Mouse (Mus musculus): ENCODE measurements around the gene Pitx3. TPM values are rescaled to one million over a fixed set of nuclear protein-coding genes. Genes with fewer than 3 reads are reported as not detected.

The Pitx3 gene
- polyA plus RNA-seq, 1 experiment from 2014 or later, result 0.57 TPM

- Histone ChIP-seq H3K36me3 (ENCODE audit: control insufficient read depth, insufficient read depth, low read length) (no peaks in the 10 kb centered on the region), H3K27ac (ENCODE audit: low read length) (no peak overlapping the region), H3K4me3 (replicated peaks; ENCODE audit: low read length) (no peak overlapping the region), H3K9me3 (replicated peaks; ENCODE audit: control insufficient read depth, low read length) (no peaks in the 10 kb centered on the region), H3K4me2 (ENCODE audit: low read depth, low read length) (no peak overlapping the region), H3K9ac (ENCODE audit: low read length) (no peak overlapping the region), H3K4me1 (ENCODE audit: control insufficient read depth, insufficient read depth, low read length) (no peaks in the 10 kb centered on the region), H3K27me3 (ENCODE audit: control insufficient read depth, insufficient read depth, low read length) (no peaks in the 10 kb centered on the region)
- 87% methylated on average over 4 of the region's 4 CpGs for WGBS
- ATAC-seq (ENCODE audit: insufficient read depth, low FRiP score), result no peak
These were observed 52.8 kb downstream of the Pitx3 start for GRCm38 (mm10) chr19:46095291-46095690.

GRCm38 (mm10) chr19:46094144-46094543, 54.0 kb downstream of the Pitx3 start:
- Histone ChIP-seq H3K27me3 (ENCODE audit: control insufficient read depth, insufficient read depth, low read length) (no peaks in the 10 kb centered on the region), H3K4me2 (ENCODE audit: low read depth, low read length) (no peak overlapping the region), H3K36me3 (ENCODE audit: control insufficient read depth, insufficient read depth, low read length) (no peaks in the 10 kb centered on the region), H3K4me1 (ENCODE audit: control insufficient read depth, insufficient read depth, low read length) (no peaks in the 10 kb centered on the region), H3K4me3 (replicated peaks; ENCODE audit: low read length) (no peak overlapping the region), H3K9ac (ENCODE audit: low read length) (no peak overlapping the region), H3K9me3 (replicated peaks; ENCODE audit: control insufficient read depth, low read length) (no peaks in the 10 kb centered on the region), H3K27ac (ENCODE audit: low read length) (no peak overlapping the region)
- WGBS, result 89% methylated on average over 2 of the region's 2 CpGs
- ATAC-seq (ENCODE audit: insufficient read depth, low FRiP score), result no peak

- Histone ChIP-seq H3K4me3 (replicated peaks; ENCODE audit: low read length) (no peak overlapping the region), H3K9me3 (replicated peaks; ENCODE audit: control insufficient read depth, low read length) (no peaks in the 10 kb centered on the region), H3K4me2 (ENCODE audit: low read depth, low read length) (no peak overlapping the region), H3K27ac (ENCODE audit: low read length) (no peak overlapping the region), H3K36me3 (ENCODE audit: control insufficient read depth, insufficient read depth, low read length) (no peaks in the 10 kb centered on the region), H3K9ac (ENCODE audit: low read length) (no peak overlapping the region), H3K27me3 (ENCODE audit: control insufficient read depth, insufficient read depth, low read length) (no peaks in the 10 kb centered on the region), H3K4me1 (ENCODE audit: control insufficient read depth, insufficient read depth, low read length) (no peaks in the 10 kb centered on the region)
- 76% methylated on average over 4 of the region's 4 CpGs for WGBS
- no peak for ATAC-seq (ENCODE audit: insufficient read depth, low FRiP score)
These were observed 56.5 kb downstream of the Pitx3 start for GRCm38 (mm10) chr19:46091641-46092040.

- Histone ChIP-seq H3K9me3 (replicated peaks; ENCODE audit: control insufficient read depth, low read length) (no peaks in the 10 kb centered on the region), H3K4me1 (ENCODE audit: control insufficient read depth, insufficient read depth, low read length) (no peaks in the 10 kb centered on the region), H3K27me3 (ENCODE audit: control insufficient read depth, insufficient read depth, low read length) (no peaks in the 10 kb centered on the region), H3K4me2 (ENCODE audit: low read depth, low read length) (no peak overlapping the region), H3K27ac (ENCODE audit: low read length) (no peak overlapping the region), H3K36me3 (ENCODE audit: control insufficient read depth, insufficient read depth, low read length) (peaks cover 21% of the 10 kb centered on the region), H3K9ac (ENCODE audit: low read length) (no peak overlapping the region), H3K4me3 (replicated peaks; ENCODE audit: low read length) (no peak overlapping the region)
- no peak for ATAC-seq (ENCODE audit: insufficient read depth, low FRiP score)
- WGBS, result 71% methylated on average over 7 of the region's 7 CpGs
These were observed 60.3 kb downstream of the Pitx3 start for GRCm38 (mm10) chr19:46087871-46088270.

- Histone ChIP-seq H3K27ac (ENCODE audit: low read length) (no peak overlapping the region), H3K9ac (ENCODE audit: low read length) (no peak overlapping the region), H3K4me1 (ENCODE audit: control insufficient read depth, insufficient read depth, low read length) (no peaks in the 10 kb centered on the region), H3K36me3 (ENCODE audit: control insufficient read depth, insufficient read depth, low read length) (peaks cover 35% of the 10 kb centered on the region), H3K9me3 (replicated peaks; ENCODE audit: control insufficient read depth, low read length) (no peaks in the 10 kb centered on the region), H3K4me2 (ENCODE audit: low read depth, low read length) (no peak overlapping the region), H3K4me3 (replicated peaks; ENCODE audit: low read length) (no peak overlapping the region), H3K27me3 (ENCODE audit: control insufficient read depth, insufficient read depth, low read length) (no peaks in the 10 kb centered on the region)
- 57% methylated on average over 3 of the region's 3 CpGs for WGBS
- ATAC-seq (ENCODE audit: insufficient read depth, low FRiP score), result no peak
These were observed 61.8 kb downstream of the Pitx3 start for GRCm38 (mm10) chr19:46086337-46086736.

Other genes starting within 250 kb of the Pitx3 start
- gene Armh3, start 149.8 kb downstream of the Pitx3 start, polyA plus RNA-seq (2015; fragmentation: Nextera tagmentation; extraction: Ambion mirVana), result 15.4 and 17.7 TPM in 2 replicates
- gene Hps6, start 144.8 kb downstream of the Pitx3 start, polyA plus RNA-seq (2015; fragmentation: Nextera tagmentation; extraction: Ambion mirVana), result 8.5 and 9.0 TPM in 2 replicates
- 26.2 and 30.3 TPM in 2 replicates for gene Pprc1, start 103.4 kb downstream of the Pitx3 start, polyA plus RNA-seq (2015; fragmentation: Nextera tagmentation; extraction: Ambion mirVana)
- 37.4 and 41.4 TPM in 2 replicates for gene Ldb1, start 103.1 kb downstream of the Pitx3 start, polyA plus RNA-seq (2015; fragmentation: Nextera tagmentation; extraction: Ambion mirVana)
- gene Nolc1, start 72.5 kb downstream of the Pitx3 start, polyA plus RNA-seq (2015; fragmentation: Nextera tagmentation; extraction: Ambion mirVana), result 72.7 and 79.8 TPM in 2 replicates
- 0.06 TPM in 1 of 2 replicates, not detected in the other for gene Elovl3, start 16.4 kb downstream of the Pitx3 start, polyA plus RNA-seq (2015; fragmentation: Nextera tagmentation; extraction: Ambion mirVana)
- gene Gbf1, start 4.2 kb upstream of the Pitx3 start, polyA plus RNA-seq (2015; fragmentation: Nextera tagmentation; extraction: Ambion mirVana), result 36.4 and 40.4 TPM in 2 replicates
- gene Nfkb2, start 156.0 kb upstream of the Pitx3 start, polyA plus RNA-seq (2015; fragmentation: Nextera tagmentation; extraction: Ambion mirVana), result 10.2 and 10.4 TPM in 2 replicates
- gene Psd, start 178.8 kb upstream of the Pitx3 start, polyA plus RNA-seq (2015; fragmentation: Nextera tagmentation; extraction: Ambion mirVana), result 22.1 and 23.0 TPM in 2 replicates
- 14.1 and 16.0 TPM in 2 replicates for gene Fbxl15, start 179.9 kb upstream of the Pitx3 start, polyA plus RNA-seq (2015; fragmentation: Nextera tagmentation; extraction: Ambion mirVana)
- 131 and 133 TPM in 2 replicates for gene Cuedc2, start 190.4 kb upstream of the Pitx3 start, polyA plus RNA-seq (2015; fragmentation: Nextera tagmentation; extraction: Ambion mirVana)
- gene Mfsd13a, start 192.8 kb upstream of the Pitx3 start, polyA plus RNA-seq (2015; fragmentation: Nextera tagmentation; extraction: Ambion mirVana), result 13.8 and 16.8 TPM in 2 replicates
- gene 2310034G01Rik, start 202.0 kb upstream of the Pitx3 start, polyA plus RNA-seq (2015; fragmentation: Nextera tagmentation; extraction: Ambion mirVana), result 1.7 and 1.8 TPM in 2 replicates
- gene Actr1a, start 247.4 kb upstream of the Pitx3 start, polyA plus RNA-seq (2015; fragmentation: Nextera tagmentation; extraction: Ambion mirVana), result 135 and 146 TPM in 2 replicates
- gene Sufu, start 248.6 kb upstream of the Pitx3 start, polyA plus RNA-seq (2015; fragmentation: Nextera tagmentation; extraction: Ambion mirVana), result 26.4 and 27.4 TPM in 2 replicates